Mouse (Mus musculus) frontal cortex, postnatal 14 days (tissue): Measurements from ENCODE around the gene Ccdc33.

ENCODE experiments used
- DNase-seq, 2 experiments: peaks; one replicate each; pipeline ENCODE4 v3.0.0; 2022; ENCODE audit warnings: low spot score in 2 of 2

Gene Ccdc33

GRCm38 (mm10) chr9:58118671-58119070 is at the start of gene Ccdc33:
TSS of gene Ccdc33 (minus strand) at chr9:58118823.
- DNase-seq, result no peak

GRCm38 (mm10) chr9:58165779-58166178 is 47.2 kb upstream of the Ccdc33 start:
- DNase-seq, result no peak

- DNase-seq, result no peak
These were observed 44.5 kb upstream of the Ccdc33 start for GRCm38 (mm10) chr9:58163146-58163545.

- no peak for DNase-seq
These were observed 43.5 kb upstream of the Ccdc33 start for GRCm38 (mm10) chr9:58162173-58162572.

GRCm38 (mm10) chr9:58160315-58160714 is 41.7 kb upstream of the Ccdc33 start:
- DNase-seq, result no peak

- no peak for DNase-seq
These were observed 41.2 kb upstream of the Ccdc33 start for GRCm38 (mm10) chr9:58159855-58160254.

GRCm38 (mm10) chr9:58158541-58159311 is 40.1 kb upstream of the Ccdc33 start:
- no peak for DNase-seq

GRCm38 (mm10) chr9:58157838-58158237 is 39.2 kb upstream of the Ccdc33 start:
- no peak for DNase-seq

GRCm38 (mm10) chr9:58156819-58157560 is 38.4 kb upstream of the Ccdc33 start:
- no peak for DNase-seq

GRCm38 (mm10) chr9:58155366-58155765 is 36.7 kb upstream of the Ccdc33 start:
- no peak for DNase-seq

- DNase-seq, result no peak
These were observed 34.5 kb upstream of the Ccdc33 start for GRCm38 (mm10) chr9:58153095-58153494.

- no peak for DNase-seq
These were observed 32.2 kb upstream of the Ccdc33 start for GRCm38 (mm10) chr9:58150733-58151361.

GRCm38 (mm10) chr9:58148806-58149205 is 30.2 kb upstream of the Ccdc33 start:
- DNase-seq, result no peak

- no peak for DNase-seq
These were observed 26.8 kb upstream of the Ccdc33 start for GRCm38 (mm10) chr9:58145417-58145816.

GRCm38 (mm10) chr9:58144664-58145063 is 26.0 kb upstream of the Ccdc33 start:
- no peak for DNase-seq

GRCm38 (mm10) chr9:58143419-58143818 is 24.8 kb upstream of the Ccdc33 start:
- DNase-seq, result no peak

- peak in 1 of 2 experiments; percentile 36 for DNase-seq
These were observed 21.3 kb upstream of the Ccdc33 start for GRCm38 (mm10) chr9:58139947-58140346.

GRCm38 (mm10) chr9:58135921-58136321 is 17.3 kb upstream of the Ccdc33 start:
- no peak for DNase-seq

- no peak for DNase-seq
These were observed 16.3 kb upstream of the Ccdc33 start for GRCm38 (mm10) chr9:58134906-58135305.

- no peak for DNase-seq
These were observed 15.6 kb upstream of the Ccdc33 start for GRCm38 (mm10) chr9:58133893-58134884.

GRCm38 (mm10) chr9:58131735-58132134 is 13.1 kb upstream of the Ccdc33 start:
- no peak for DNase-seq
